In genomic region chr12:99450076-99450475, GRCm38 (mm10) we compare ENCODE assay signal across 25 mouse cellular contexts.
DNase-seq lines count a peak whose midpoint lies in the region; ATAC-seq and TF ChIP-seq lines count a peak whose summit lies in the region.
"Had no signal": no experiment of that assay in that cellular context is flagged by ENCODE, and none has a peak within 500 bp of the region (broad histone marks: within the 10 kb centered on the region; RNA-seq: fewer than 3 reads in every experiment).

No protein-coding gene starts in this region.

- H3K4me3 ChIP-seq in lung, embryonic 14.5 days (ENCODE audit: low read depth, low read length), result no peak overlapping the region
- H3K4me3 ChIP-seq in layer of hippocampus, adult 2 months, result no peak overlapping the region
- H3K4me3 ChIP-seq: embryonic facial prominence, embryonic 10.5 days; embryonic facial prominence, embryonic 13.5 days; erythroblast, embryonic 14.5 days; forebrain, embryonic 12.5 days; gastrocnemius, adult 2 months; hindbrain, embryonic 12.5 days; hindbrain, embryonic 15.5 days had no signal

- H3K9ac ChIP-seq in lung, embryonic 14.5 days, result no peak overlapping the region
- H3K9ac ChIP-seq: embryonic facial prominence, embryonic 13.5 days; forebrain, embryonic 12.5 days; hindbrain, embryonic 12.5 days; hindbrain, embryonic 15.5 days had no signal

- no peaks in the 10 kb centered on the region for H3K9me3 ChIP-seq in lung, embryonic 14.5 days (ENCODE audit: low read depth, low read length)
- H3K9me3 ChIP-seq: embryonic facial prominence, embryonic 10.5 days; embryonic facial prominence, embryonic 13.5 days; forebrain, embryonic 12.5 days; hindbrain, embryonic 12.5 days; hindbrain, embryonic 15.5 days had no signal

- no peak overlapping the region for H3K4me2 ChIP-seq in lung, embryonic 14.5 days
- H3K4me2 ChIP-seq: embryonic facial prominence, embryonic 13.5 days; forebrain, embryonic 12.5 days; heart, embryonic 11.5 days; hindbrain, embryonic 12.5 days; hindbrain, embryonic 15.5 days had no signal

- H3K36me3 ChIP-seq in lung, embryonic 14.5 days (ENCODE audit: insufficient read depth), result no peaks in the 10 kb centered on the region
- H3K36me3 ChIP-seq: embryonic facial prominence, embryonic 13.5 days; forebrain, embryonic 12.5 days; hindbrain, embryonic 15.5 days had no signal

- no peaks in the 10 kb centered on the region for H3K27me3 ChIP-seq in lung, embryonic 14.5 days (ENCODE audit: insufficient read depth, low read length)
- H3K27me3 ChIP-seq: embryonic facial prominence, embryonic 13.5 days; forebrain, embryonic 12.5 days; hindbrain, embryonic 12.5 days; hindbrain, embryonic 15.5 days had no signal

- no peak overlapping the region for H3K27ac ChIP-seq in lung, embryonic 14.5 days (ENCODE audit: low read depth)
- H3K27ac ChIP-seq in layer of hippocampus, adult 2 months, result no peak overlapping the region
- H3K27ac ChIP-seq: embryonic facial prominence, embryonic 10.5 days; embryonic facial prominence, embryonic 13.5 days; forebrain, embryonic 12.5 days; gastrocnemius, adult 2 months; hindbrain, embryonic 12.5 days; hindbrain, embryonic 15.5 days had no signal

- DNase-seq in lung, embryonic 14.5 days, result peak; percentile 31
- peak; percentile 37 for DNase-seq in lung, postnatal 10 days
- peak; percentile 60 for DNase-seq in lung, postnatal 36 days
- DNase-seq in yolk sac, embryonic 10.5 days (ENCODE audit: low spot score), result no peak
- DNase-seq in urinary bladder, adult 2 months (ENCODE audit: low spot score), result no peak
- DNase-seq in layer of hippocampus, adult 2 months (ENCODE audit: low spot score in 2 of 2), result no peak
- DNase-seq: adrenal gland, adult 8-10 months; adrenal gland, postnatal 25 days; cerebellum, adult 11-12 months; cerebellum, adult 8-10 months; cerebellum, postnatal 10 days; cerebellum, postnatal 36 days; embryo, embryonic 11 days; gastrocnemius, adult 2 months; gastrocnemius, postnatal 14 days; heart, adult 11 months had no signal

- WGBS in lung, embryonic 14.5 days, result 72% methylated on average over 6 of the region's 6 CpGs

- no peak for TF ChIP-seq CTCF in lung, embryonic 14.5 days (IDR thresholded peaks at IDR 0.05; ENCODE audit: low read depth)
- TF ChIP-seq CTCF in layer of hippocampus, adult 2 months (conservative IDR thresholded peaks at IDR 0.05), result no peak

- no peak for ATAC-seq in lung, embryonic 14.5 days (ENCODE audit: insufficient read depth)
- ATAC-seq: CD4-positive, CD25-positive, alpha-beta regulatory T cell, adult 4 months; forebrain, embryonic 16.5 days had no signal

- no peaks in the 10 kb centered on the region for H3K4me1 ChIP-seq in lung, embryonic 14.5 days (ENCODE audit: insufficient read depth)

Comparison
In these comparisons a context has a peak if more than half of its experiments do, and no peak if none do; other contexts are left out.
1. DNase-seq: peak in lung, embryonic 14.5 days (single experiment), lung, postnatal 10 days (single experiment) and lung, postnatal 36 days (single experiment); none in yolk sac, embryonic 10.5 days (single experiment), urinary bladder, adult 2 months (single experiment) and layer of hippocampus, adult 2 months (0 of 2).